Mouse (Mus musculus): ENCODE measurements around the gene Arhgap11a.
A peak's percentile ranks its signal among the peaks of the same experiment; 100 is the strongest.

The Arhgap11a gene

GRCm38 (mm10) chr2:113848245-113849121 is at the start of gene Arhgap11a:
Arhgap11a (minus strand) TSS chr2:113848661.
- DNase-seq: peak; percentile 96

GRCm38 (mm10) chr2:113893385-113894122 is 45.1 kb upstream of the Arhgap11a start:
- no peak for DNase-seq

- no peak for DNase-seq
Observed at GRCm38 (mm10) chr2:113887166-113887565, 38.7 kb upstream of the Arhgap11a start.

- DNase-seq: no peak
Observed at GRCm38 (mm10) chr2:113886061-113886460, 37.6 kb upstream of the Arhgap11a start.

GRCm38 (mm10) chr2:113870115-113870514 is 21.7 kb upstream of the Arhgap11a start:
- DNase-seq: no peak

- DNase-seq: no peak
Observed at GRCm38 (mm10) chr2:113868404-113868803, 19.9 kb upstream of the Arhgap11a start.

- DNase-seq: peak; percentile 29
Observed at GRCm38 (mm10) chr2:113866155-113866554, 17.7 kb upstream of the Arhgap11a start.

GRCm38 (mm10) chr2:113849141-113849540 is 680 bp upstream of the Arhgap11a start:
- DNase-seq: no peak

- no peak for DNase-seq
Observed at GRCm38 (mm10) chr2:113847678-113848244, 700 bp downstream of the Arhgap11a start.

GRCm38 (mm10) chr2:113845081-113845480 is 3.4 kb downstream of the Arhgap11a start:
- no peak for DNase-seq

- DNase-seq: no peak
Observed at GRCm38 (mm10) chr2:113841656-113842437, 6.6 kb downstream of the Arhgap11a start.

GRCm38 (mm10) chr2:113839488-113839887 is 9.0 kb downstream of the Arhgap11a start:
- peak; percentile 77 for DNase-seq

GRCm38 (mm10) chr2:113835219-113835618 is 13.2 kb downstream of the Arhgap11a start:
- no peak for DNase-seq

GRCm38 (mm10) chr2:113828943-113829882 is 19.2 kb downstream of the Arhgap11a start, which contains the start of gene Scg5:
Scg5 (minus strand) TSS chr2:113829121.
- peak; percentile 70 for DNase-seq

GRCm38 (mm10) chr2:113828086-113828942 is 20.1 kb downstream of the Arhgap11a start:
- DNase-seq: no peak

GRCm38 (mm10) chr2:113823909-113824308 is 24.6 kb downstream of the Arhgap11a start:
- DNase-seq: peak; percentile 42

- DNase-seq: no peak
Observed at GRCm38 (mm10) chr2:113822367-113822766, 26.1 kb downstream of the Arhgap11a start.

- DNase-seq: no peak
Observed at GRCm38 (mm10) chr2:113821176-113821734, 27.2 kb downstream of the Arhgap11a start.

- DNase-seq: peak; percentile 51
Observed at GRCm38 (mm10) chr2:113820117-113820516, 28.3 kb downstream of the Arhgap11a start.
